Mouse (Mus musculus): ENCODE results near the gene Fbxo46. TPM values are rescaled to one million over a fixed set of nuclear protein-coding genes. Genes with fewer than 3 reads are reported as not detected.

Gene Fbxo46
- polyA plus RNA-seq, 1 experiment from 2014 or later, result 9.2 TPM

- no peaks in the 10 kb centered on the region for H3K27me3 ChIP-seq (replicated peaks; ENCODE audit: control insufficient read depth, insufficient read depth, low read length)
- H3K27ac ChIP-seq (replicated peaks; ENCODE audit: low read depth, low read length), result peak overlapping the region; percentile 80
- H3K4me1 ChIP-seq (ENCODE audit: control insufficient read depth, insufficient read depth, low read length), result peaks cover 4% of the 10 kb centered on the region
- 18% methylated on average over 4 of the region's 4 CpGs for WGBS
- H3K9ac ChIP-seq (ENCODE audit: low read depth, low read length), result peak overlapping the region; percentile 40; the same call in 1 of the 2 replicates
- H3K4me2 ChIP-seq (ENCODE audit: low read depth, low read length), result peak overlapping the region; percentile 72
- no peaks in the 10 kb centered on the region for H3K9me3 ChIP-seq (ENCODE audit: control insufficient read depth, low read length)
- no peak for DNase-seq (ENCODE audit: low spot score)
- no peak for ATAC-seq (ENCODE audit: low read depth)
- H3K36me3 ChIP-seq (ENCODE audit: control insufficient read depth, insufficient read depth, low read length), result peaks cover 35% of the 10 kb centered on the region
- peak overlapping the region; percentile 47 for H3K4me3 ChIP-seq (ENCODE audit: low read depth, low read length)
These were observed 11.0 kb downstream of the Fbxo46 start for GRCm38 (mm10) chr7:19130657-19131056.

GRCm38 (mm10) chr7:19131324-19131848 lies 11.7 kb downstream of the Fbxo46 start:
- no peaks in the 10 kb centered on the region for H3K27me3 ChIP-seq (replicated peaks; ENCODE audit: control insufficient read depth, insufficient read depth, low read length)
- peak overlapping the region; percentile 45 for H3K9ac ChIP-seq (ENCODE audit: low read depth, low read length)
- peak overlapping the region; percentile 80 for H3K27ac ChIP-seq (replicated peaks; ENCODE audit: low read depth, low read length)
- ATAC-seq (ENCODE audit: low read depth) (peak; percentile 99), DNase-seq (ENCODE audit: low spot score) (peak; percentile 99)
- H3K36me3 ChIP-seq (ENCODE audit: control insufficient read depth, insufficient read depth, low read length), result peaks cover 42% of the 10 kb centered on the region
- H3K9me3 ChIP-seq (ENCODE audit: control insufficient read depth, low read length), result no peaks in the 10 kb centered on the region
- peaks cover 4% of the 10 kb centered on the region for H3K4me1 ChIP-seq (ENCODE audit: control insufficient read depth, insufficient read depth, low read length)
- H3K4me3 ChIP-seq (ENCODE audit: low read depth, low read length), result peak overlapping the region; percentile 47
- 0% methylated on average over 37 of the region's 39 CpGs for WGBS
- peak overlapping the region; percentile 72 for H3K4me2 ChIP-seq (ENCODE audit: low read depth, low read length)

- Histone ChIP-seq H3K4me2 (ENCODE audit: low read depth, low read length) (no peak overlapping the region), H3K4me1 (ENCODE audit: control insufficient read depth, insufficient read depth, low read length) (peaks cover 4% of the 10 kb centered on the region; the same call in 1 of the 2 replicates), H3K9ac (ENCODE audit: low read depth, low read length) (no peak overlapping the region), H3K27ac (replicated peaks; ENCODE audit: low read depth, low read length) (no peak overlapping the region), H3K4me3 (ENCODE audit: low read depth, low read length) (no peak overlapping the region), H3K9me3 (ENCODE audit: control insufficient read depth, low read length) (no peaks in the 10 kb centered on the region), H3K36me3 (ENCODE audit: control insufficient read depth, insufficient read depth, low read length) (peaks cover 66% of the 10 kb centered on the region), H3K27me3 (replicated peaks; ENCODE audit: control insufficient read depth, insufficient read depth, low read length) (no peaks in the 10 kb centered on the region)
- ATAC-seq (ENCODE audit: low read depth) (no peak), DNase-seq (ENCODE audit: low spot score) (no peak)
- 96% methylated on average over 13 of the region's 13 CpGs for WGBS
These were observed 16.5 kb downstream of the Fbxo46 start for GRCm38 (mm10) chr7:19136168-19136567.

DNA sequence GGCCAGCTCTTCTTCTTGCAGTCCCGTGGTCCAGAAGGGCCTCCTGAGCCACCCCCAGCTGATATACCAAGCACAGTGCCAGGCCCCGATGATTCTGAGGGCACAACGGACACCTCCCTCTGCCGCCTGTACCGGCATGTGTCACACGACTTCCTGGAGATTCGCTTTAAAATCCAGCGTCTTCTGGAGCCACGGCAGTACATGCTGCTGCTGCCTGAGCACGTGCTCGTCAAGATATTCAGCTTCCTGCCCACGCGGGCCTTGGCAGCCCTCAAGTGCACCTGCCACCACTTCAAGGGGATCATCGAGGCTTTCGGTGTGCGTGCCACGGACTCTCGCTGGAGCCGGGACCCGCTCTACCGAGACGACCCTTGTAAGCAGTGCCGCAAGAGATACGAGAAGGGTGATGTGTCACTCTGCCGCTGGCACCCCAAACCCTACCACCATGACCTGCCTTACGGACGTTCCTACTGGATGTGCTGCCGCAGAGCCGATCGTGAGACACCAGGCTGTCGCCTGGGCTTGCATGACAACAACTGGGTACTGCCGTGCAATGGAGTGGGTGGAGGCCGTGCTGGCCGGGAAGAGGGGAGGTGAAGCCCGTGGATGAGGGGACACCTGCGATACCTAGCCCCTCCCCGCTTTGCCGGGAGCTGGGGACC lies 17.1 kb downstream of the Fbxo46 start:
- Histone ChIP-seq H3K36me3 (ENCODE audit: control insufficient read depth, insufficient read depth, low read length) (peaks cover 68% of the 10 kb centered on the region), H3K9ac (ENCODE audit: low read depth, low read length) (no peak overlapping the region), H3K27me3 (replicated peaks; ENCODE audit: control insufficient read depth, insufficient read depth, low read length) (no peaks in the 10 kb centered on the region), H3K4me2 (ENCODE audit: low read depth, low read length) (no peak overlapping the region), H3K27ac (replicated peaks; ENCODE audit: low read depth, low read length) (no peak overlapping the region), H3K9me3 (ENCODE audit: control insufficient read depth, low read length) (no peaks in the 10 kb centered on the region), H3K4me1 (ENCODE audit: control insufficient read depth, insufficient read depth, low read length) (peaks cover 3% of the 10 kb centered on the region; the same call in 1 of the 2 replicates), H3K4me3 (ENCODE audit: low read depth, low read length) (no peak overlapping the region)
- WGBS, result 93% methylated on average over 38 of the region's 38 CpGs
- DNase-seq (ENCODE audit: low spot score) (no peak), ATAC-seq (ENCODE audit: low read depth) (no peak)

GRCm38 (mm10) chr7:19137380-19137779 lies 17.7 kb downstream of the Fbxo46 start:
- Histone ChIP-seq H3K27me3 (replicated peaks; ENCODE audit: control insufficient read depth, insufficient read depth, low read length) (no peaks in the 10 kb centered on the region), H3K4me1 (ENCODE audit: control insufficient read depth, insufficient read depth, low read length) (no peaks in the 10 kb centered on the region), H3K27ac (replicated peaks; ENCODE audit: low read depth, low read length) (no peak overlapping the region), H3K36me3 (ENCODE audit: control insufficient read depth, insufficient read depth, low read length) (peaks cover 68% of the 10 kb centered on the region), H3K4me2 (ENCODE audit: low read depth, low read length) (no peak overlapping the region), H3K9me3 (ENCODE audit: control insufficient read depth, low read length) (no peaks in the 10 kb centered on the region), H3K9ac (ENCODE audit: low read depth, low read length) (no peak overlapping the region), H3K4me3 (ENCODE audit: low read depth, low read length) (no peak overlapping the region)
- ATAC-seq (ENCODE audit: low read depth), result no peak
- DNase-seq (ENCODE audit: low spot score), result no peak
- WGBS, result 45% methylated on average over 5 of the region's 5 CpGs

DNA sequence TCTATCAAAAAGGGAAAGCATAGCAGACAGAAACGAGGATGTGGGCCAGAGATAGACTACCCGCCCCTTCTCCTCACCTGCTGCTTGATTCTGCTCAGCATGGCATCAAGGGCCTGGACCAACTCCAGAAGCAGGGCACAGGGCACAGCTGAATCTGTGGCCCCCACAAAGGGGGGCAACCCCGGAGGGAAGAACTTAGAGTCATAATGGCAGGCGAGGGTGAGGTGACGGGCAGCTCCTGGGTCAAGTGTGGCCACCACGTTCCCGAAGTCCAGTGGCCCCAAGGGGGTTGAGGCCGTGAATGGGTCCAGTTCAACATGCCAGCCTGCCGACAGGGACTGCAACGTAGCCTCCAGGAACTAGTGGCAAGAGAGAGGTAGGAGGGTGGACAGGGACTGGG lies 27.1 kb downstream of the Fbxo46 start:
- Histone ChIP-seq H3K4me1 (ENCODE audit: control insufficient read depth, insufficient read depth, low read length) (peaks cover 13% of the 10 kb centered on the region), H3K27me3 (replicated peaks; ENCODE audit: control insufficient read depth, insufficient read depth, low read length) (no peaks in the 10 kb centered on the region), H3K27ac (replicated peaks; ENCODE audit: low read depth, low read length) (no peak overlapping the region), H3K4me2 (ENCODE audit: low read depth, low read length) (no peak overlapping the region), H3K9ac (ENCODE audit: low read depth, low read length) (no peak overlapping the region), H3K4me3 (ENCODE audit: low read depth, low read length) (no peak overlapping the region), H3K9me3 (ENCODE audit: control insufficient read depth, low read length) (no peaks in the 10 kb centered on the region), H3K36me3 (ENCODE audit: control insufficient read depth, insufficient read depth, low read length) (peaks cover 6% of the 10 kb centered on the region)
- ATAC-seq (ENCODE audit: low read depth) (no peak), DNase-seq (ENCODE audit: low spot score) (no peak)
- 83% methylated on average over 10 of the region's 10 CpGs for WGBS

DNA sequence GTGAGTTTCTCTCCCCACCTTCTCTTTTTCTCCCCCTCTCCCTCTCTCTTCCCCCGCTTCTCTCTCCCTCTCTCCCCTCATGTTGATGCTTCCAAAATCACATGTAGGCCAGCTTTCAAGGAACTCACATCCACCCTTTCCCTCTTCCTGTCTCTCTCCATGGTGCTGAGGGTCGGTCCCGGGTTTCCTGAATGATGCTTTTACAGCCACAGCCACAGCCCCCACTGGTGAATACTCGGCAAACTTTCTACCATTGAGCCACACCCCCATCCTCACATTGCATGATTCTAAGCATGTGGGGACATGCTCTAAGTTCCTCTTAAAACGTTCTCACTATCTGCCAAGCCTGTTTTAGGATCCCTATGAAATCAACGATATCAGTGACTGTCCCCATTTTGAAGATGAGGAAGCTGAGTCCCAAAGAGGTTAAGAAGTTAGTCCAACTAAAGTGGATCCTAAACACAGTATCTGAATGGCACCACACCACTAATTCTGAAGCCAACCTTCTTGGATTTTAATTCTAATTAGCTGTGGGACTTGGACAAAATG lies 27.9 kb downstream of the Fbxo46 start:
- Histone ChIP-seq H3K9me3 (ENCODE audit: control insufficient read depth, low read length) (no peaks in the 10 kb centered on the region), H3K4me1 (ENCODE audit: control insufficient read depth, insufficient read depth, low read length) (peaks cover 13% of the 10 kb centered on the region), H3K36me3 (ENCODE audit: control insufficient read depth, insufficient read depth, low read length) (peaks cover 12% of the 10 kb centered on the region), H3K9ac (ENCODE audit: low read depth, low read length) (no peak overlapping the region), H3K4me2 (ENCODE audit: low read depth, low read length) (no peak overlapping the region), H3K27ac (replicated peaks; ENCODE audit: low read depth, low read length) (no peak overlapping the region), H3K4me3 (ENCODE audit: low read depth, low read length) (peak overlapping the region; percentile 55; the same call in 1 of the 2 replicates), H3K27me3 (replicated peaks; ENCODE audit: control insufficient read depth, insufficient read depth, low read length) (no peaks in the 10 kb centered on the region)
- ATAC-seq (ENCODE audit: low read depth), result no peak
- 38% methylated on average over 6 of the region's 6 CpGs for WGBS
- no peak for DNase-seq (ENCODE audit: low spot score)

- Histone ChIP-seq H3K4me3 (ENCODE audit: low read depth, low read length) (peak overlapping the region; percentile 55), H3K4me1 (ENCODE audit: control insufficient read depth, insufficient read depth, low read length) (peaks cover 13% of the 10 kb centered on the region), H3K9ac (ENCODE audit: low read depth, low read length) (peak overlapping the region; percentile 64), H3K36me3 (ENCODE audit: control insufficient read depth, insufficient read depth, low read length) (peaks cover 19% of the 10 kb centered on the region), H3K4me2 (ENCODE audit: low read depth, low read length) (peak overlapping the region; percentile 86), H3K9me3 (ENCODE audit: control insufficient read depth, low read length) (no peaks in the 10 kb centered on the region), H3K27ac (replicated peaks; ENCODE audit: low read depth, low read length) (peak overlapping the region; percentile 63), H3K27me3 (replicated peaks; ENCODE audit: control insufficient read depth, insufficient read depth, low read length) (no peaks in the 10 kb centered on the region)
- 11% methylated on average over 20 of the region's 20 CpGs for WGBS
- ATAC-seq (ENCODE audit: low read depth) (no peak), DNase-seq (ENCODE audit: low spot score) (no peak)
These were observed 28.7 kb downstream of the Fbxo46 start for GRCm38 (mm10) chr7:19148180-19148874.
